Mouse (Mus musculus) limb, embryonic 14.5 days (tissue): ENCODE data around the gene Gli1. TPM values are rescaled to one million over a fixed set of nuclear protein-coding genes. Genes with fewer than 3 reads are reported as not detected.
"Not testable (repeated sequence)": the region's sequence is repeated elsewhere in the genome, so short reads cannot be mapped to it uniquely, and the experiment has no call there.

Source experiments
- ATAC-seq: fragments of 200-750 bp; cut with Nextera tagmentation; 2 replicates; pipeline ENCODE4 v1.8.0; 2017; ENCODE audit warnings: low read depth, moderate number of reproducible peaks, moderate TSS enrichment; ENCODE audit not compliant: low FRiP score
- DNase-seq: peaks from one replicate; pipeline ENCODE4 v3.0.0-alpha.2; 2015; ENCODE audit warnings: low spot score
- H3K27ac ChIP-seq: fragments of 300-500 bp; sonication (generic); replicated peaks from 2 replicates; pipeline ENCODE4 v1.5.1; 2014; ENCODE audit warnings: low read depth, mild to moderate bottlenecking, low read length, moderate library complexity, mixed read lengths
- H3K27me3 ChIP-seq: fragments of 300-500 bp; sonication (generic); 2 replicates; pipeline ENCODE4 v1.6.1; 2014; ENCODE audit warnings: low read length, mixed read lengths; ENCODE audit not compliant: control insufficient read depth, insufficient read depth
- H3K36me3 ChIP-seq: fragments of 300-500 bp; sonication (generic); 2 replicates; pipeline ENCODE4 v1.6.1; 2014; ENCODE audit warnings: mild to moderate bottlenecking, low read length, moderate library complexity, mixed read lengths; ENCODE audit not compliant: control insufficient read depth, insufficient read depth
- H3K4me1 ChIP-seq: fragments of 300-500 bp; sonication (generic); 2 replicates; pipeline ENCODE4 v1.6.1; 2014; ENCODE audit warnings: antibody characterized with exemption, low read length, mixed read lengths; ENCODE audit not compliant: control insufficient read depth, insufficient read depth
- H3K4me2 ChIP-seq: fragments of 300-500 bp; sonication (generic); replicated peaks from 2 replicates; pipeline ENCODE4 v1.6.1; 2014; ENCODE audit warnings: low read depth, mild to moderate bottlenecking, low read length, moderate library complexity; ENCODE audit not compliant: severe bottlenecking
- H3K4me3 ChIP-seq: fragments of 300-500 bp; sonication (generic); replicated peaks from 2 replicates; pipeline ENCODE4 v1.5.1; 2014; ENCODE audit warnings: low read length
- H3K9ac ChIP-seq: fragments of 300-500 bp; sonication (generic); 2 replicates; pipeline ENCODE4 v1.6.1; 2014; ENCODE audit warnings: mild to moderate bottlenecking, low read depth, low read length, moderate library complexity; ENCODE audit not compliant: severe bottlenecking
- H3K9me3 ChIP-seq: fragments of 300-500 bp; sonication (generic); 2 replicates; pipeline ENCODE4 v1.6.1; 2016; ENCODE audit warnings: low read length; ENCODE audit not compliant: control insufficient read depth
- POLR2A ChIP-seq: fragments of 200-500 bp; IDR thresholded peaks from 2 replicates; pipeline ENCODE4 v1.8.0; 2012; ENCODE audit warnings: inconsistent platforms, mild to moderate bottlenecking, moderate library complexity, borderline replicate concordance; ENCODE audit not compliant: insufficient read depth, insufficient read length; ENCODE audit errors: extremely low read depth
- WGBS: fragments of 180-500 bp; shearing (Covaris S2); extraction: QIAGEN DNeasy Blood & Tissue Kit; methylation state at CpG from one replicate; pipeline ENCODE4 v1.1.7; 2014; 5-methylcytosine and 5-hydroxymethylcytosine counted together
- polyA plus RNA-seq, 2 experiments: library from polyadenylated mRNA; depleted of rRNA in 1 of 2; stranded (reverse) in 1 of 2; unstranded in 1 of 2; fragments of >200 nt; fragmentation: Nextera tagmentation in 1 of 2; extraction: Ambion mirVana in 1 of 2; gene quantifications; 2 replicates each; pipeline versions ENCODE4 v1.2.1 to v1.2.3; 2012 to 2014

The Gli1 gene
- polyA plus RNA-seq, 2 experiments, result 16.4 to 118 TPM

DNA sequence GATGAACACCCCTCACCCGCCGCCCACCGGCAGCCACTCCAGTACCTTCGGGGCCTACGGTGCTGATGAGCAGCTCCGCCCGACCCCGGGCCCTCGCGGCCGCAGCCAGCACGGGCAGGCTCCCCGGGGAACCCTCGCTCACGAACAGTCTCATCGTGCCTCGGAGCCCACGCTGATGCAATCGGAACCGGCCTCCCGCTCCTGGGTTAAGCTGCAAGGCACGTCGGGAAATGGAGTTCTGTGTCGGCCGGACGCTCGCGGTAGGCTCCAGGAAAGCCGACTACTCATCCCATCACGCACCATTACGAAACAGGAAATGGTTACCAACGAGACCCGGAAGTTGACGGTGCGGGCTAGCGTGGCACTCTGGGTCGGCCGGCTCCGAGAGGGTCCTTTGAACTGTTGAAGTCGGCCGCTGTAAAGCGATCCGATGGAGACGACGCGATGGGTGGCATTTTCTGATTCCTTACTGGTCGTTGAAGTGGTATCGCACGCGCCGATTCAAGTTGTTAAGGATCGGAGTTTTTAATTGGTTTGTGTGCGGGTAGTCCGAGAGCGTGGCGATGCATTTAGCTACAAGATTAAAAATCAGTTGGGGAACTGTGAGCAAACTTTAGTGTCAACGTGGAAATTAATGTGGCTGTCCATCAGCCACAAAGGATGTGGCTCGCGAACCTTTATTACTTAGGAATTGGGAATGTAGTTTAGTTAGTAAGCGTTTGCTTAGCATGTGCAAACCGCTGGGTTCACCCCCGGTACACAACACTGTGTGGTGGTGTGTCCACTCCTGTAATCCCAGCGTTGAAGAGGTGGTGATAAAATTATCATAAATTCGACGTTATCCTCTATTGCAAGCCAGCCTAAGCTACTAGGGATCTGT is 30.1 kb downstream of the Gli1 start, which contains the start of gene Mars:
Gene Mars (minus strand): TSS at position 311 of the 880 bp plus-strand sequence.
- DNase-seq, result peak; percentile 97
- WGBS, result 1% methylated on average over 65 of the region's 65 CpGs
- H3K4me1 ChIP-seq, result peaks cover 4% of the 10 kb centered on the region
- H3K4me2 ChIP-seq, result peak within 1 kb of the TSS; percentile 60
- no peaks in the 10 kb centered on the region for H3K27me3 ChIP-seq
- H3K36me3 ChIP-seq, result peaks cover 21% of the 10 kb centered on the region
- H3K4me3 ChIP-seq, result peak within 1 kb of the TSS; percentile 69
- TF ChIP-seq POLR2A, result peak; percentile 34; the same call in 1 of the 2 replicates
- H3K27ac ChIP-seq, result peak within 1 kb of the TSS; percentile 74
- peak within 1 kb of the TSS; percentile 83 for H3K9ac ChIP-seq
- peak; percentile 97 for ATAC-seq
- H3K9me3 ChIP-seq, result no peaks in the 10 kb centered on the region

DNA sequence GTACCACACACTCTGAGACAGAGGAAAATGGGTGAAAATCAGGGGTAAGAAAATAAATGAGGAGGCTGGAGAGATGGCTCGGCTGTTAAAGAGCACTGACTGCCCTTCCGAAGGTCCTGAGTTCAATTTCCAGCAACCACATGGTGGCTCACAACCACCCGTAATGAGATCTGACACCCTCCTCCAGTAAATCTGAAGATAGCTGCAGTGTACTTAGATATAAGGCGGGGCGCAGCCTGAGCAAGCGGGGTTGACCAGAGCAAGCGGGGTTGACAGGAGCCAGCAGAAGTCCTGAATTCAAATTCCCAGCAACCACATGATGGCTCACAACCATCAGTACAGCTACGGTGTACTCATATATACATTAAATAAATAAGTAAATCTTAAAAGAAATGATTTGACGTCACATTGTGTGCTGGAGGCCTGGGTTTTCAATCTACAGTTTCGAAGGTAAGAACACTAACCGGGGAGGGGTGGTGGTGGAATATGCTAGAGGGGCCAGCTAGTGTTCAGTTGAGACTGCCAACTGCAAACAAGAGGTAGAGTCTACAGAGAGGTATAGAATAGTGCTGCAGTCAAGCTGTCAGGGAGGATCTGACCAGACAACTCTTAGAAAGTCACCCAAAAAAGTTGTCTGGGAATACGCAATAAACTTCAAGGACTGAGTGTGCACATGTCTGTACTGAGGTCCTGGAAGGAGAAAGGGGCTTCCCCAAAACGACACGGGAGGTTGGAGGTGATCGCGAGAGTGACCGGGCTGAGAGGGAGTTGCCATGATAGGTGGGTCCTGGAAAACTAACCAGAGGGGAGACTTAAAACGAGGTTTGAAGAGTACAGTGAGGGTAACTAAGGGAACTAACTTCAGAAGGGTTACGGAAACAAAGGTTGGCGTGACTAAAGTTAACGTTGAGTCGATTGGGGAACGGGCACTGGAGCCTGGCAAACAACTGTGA is 31.0 kb downstream of the Gli1 start:
- Histone ChIP-seq H3K27me3 (no peaks in the 10 kb centered on the region), H3K9ac (peak overlapping the region; percentile 83), H3K4me1 (peaks cover 4% of the 10 kb centered on the region), H3K4me3 (peak overlapping the region; percentile 69), H3K4me2 (peak overlapping the region; percentile 60), H3K9me3 (no peaks in the 10 kb centered on the region), H3K27ac (peak overlapping the region; percentile 74), H3K36me3 (peaks cover 31% of the 10 kb centered on the region)
- peak; percentile 51 for ATAC-seq
- DNase-seq, result peak; percentile 36
- WGBS, result 37% methylated on average over 23 of the region's 23 CpGs
- no peak for TF ChIP-seq POLR2A

DNA sequence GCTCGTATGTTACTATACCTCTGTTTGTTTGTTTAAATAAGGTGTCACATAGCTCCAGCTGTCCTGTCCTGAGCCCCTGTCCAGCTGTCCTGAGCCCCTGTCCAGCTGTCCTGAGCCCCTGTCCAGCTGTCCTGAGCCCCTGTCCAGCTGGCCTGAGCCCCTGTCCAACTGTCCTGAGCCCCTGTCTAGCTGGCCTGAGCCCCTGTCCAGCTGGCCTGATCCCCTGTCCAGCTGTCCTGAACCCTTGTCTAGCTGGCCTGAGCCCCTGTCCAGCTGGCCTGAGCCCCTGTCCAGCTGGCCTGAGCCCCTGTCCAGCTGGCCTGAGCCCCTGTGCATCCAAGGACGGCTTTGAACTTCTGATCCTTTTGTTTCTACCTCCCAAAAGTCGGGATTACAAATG is 32.6 kb downstream of the Gli1 start:
- not testable (repeated sequence) for ATAC-seq, H3K4me3 ChIP-seq, H3K27ac ChIP-seq, H3K9me3 ChIP-seq, H3K4me2 ChIP-seq, H3K9ac ChIP-seq, DNase-seq, H3K27me3 ChIP-seq, H3K4me1 ChIP-seq
- 89% methylated on average over 3 of the region's 3 CpGs for WGBS
- peaks cover 47% of the 10 kb centered on the region for H3K36me3 ChIP-seq

DNA sequence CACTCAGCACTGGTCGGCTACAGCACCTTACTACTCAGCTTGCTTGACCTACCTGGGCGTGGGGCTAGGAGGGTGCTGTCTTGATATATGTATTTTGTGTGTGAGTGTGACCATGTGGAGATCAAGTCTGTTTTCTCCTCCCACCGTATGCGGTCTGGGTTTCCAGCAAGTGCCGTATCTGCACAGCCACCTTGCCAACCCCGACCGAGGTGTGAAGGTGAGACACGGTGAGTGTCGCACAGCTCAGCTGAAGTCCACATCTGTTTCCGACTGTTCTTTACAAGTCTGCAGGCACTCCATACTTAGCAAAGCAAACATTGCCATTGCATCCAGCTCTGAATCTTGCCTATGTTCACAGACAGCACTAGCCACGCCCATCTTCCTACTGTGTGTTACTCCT is 38.6 kb downstream of the Gli1 start:
- no peak overlapping the region for H3K4me2 ChIP-seq
- no peak overlapping the region for H3K27ac ChIP-seq
- 94% methylated on average over 11 of the region's 11 CpGs for WGBS
- no peak overlapping the region for H3K9ac ChIP-seq
- TF ChIP-seq POLR2A, result no peak
- ATAC-seq (no peak), DNase-seq (no peak)
- no peak overlapping the region for H3K4me3 ChIP-seq
- no peaks in the 10 kb centered on the region for H3K9me3 ChIP-seq
- no peaks in the 10 kb centered on the region for H3K4me1 ChIP-seq
- no peaks in the 10 kb centered on the region for H3K27me3 ChIP-seq
- peaks cover 94% of the 10 kb centered on the region for H3K36me3 ChIP-seq

DNA sequence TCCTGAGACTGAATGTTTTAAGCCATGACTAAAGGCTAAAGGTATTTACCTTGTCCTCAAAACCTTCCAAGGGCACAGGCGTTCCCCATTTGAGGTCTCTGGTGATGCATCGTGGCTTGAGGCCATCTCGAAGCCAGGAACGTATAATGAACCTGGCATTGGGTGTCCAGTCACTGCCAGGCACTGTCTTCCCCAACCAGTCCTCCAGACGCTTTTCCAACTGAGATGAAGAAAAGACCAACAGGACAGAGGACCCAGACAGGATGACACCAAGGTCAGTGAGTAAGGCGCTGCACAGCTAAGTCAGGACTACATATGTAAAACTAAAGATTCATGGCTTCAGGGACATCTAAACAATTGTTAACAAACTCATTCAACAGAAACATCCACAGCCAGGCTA is 41.4 kb downstream of the Gli1 start:
- H3K36me3 ChIP-seq, result peaks cover 96% of the 10 kb centered on the region
- H3K4me2 ChIP-seq, result no peak overlapping the region
- no peak overlapping the region for H3K4me3 ChIP-seq
- TF ChIP-seq POLR2A, result no peak
- DNase-seq (no peak), ATAC-seq (no peak)
- no peak overlapping the region for H3K27ac ChIP-seq
- H3K4me1 ChIP-seq, result no peaks in the 10 kb centered on the region
- 95% methylated on average over 6 of the region's 6 CpGs for WGBS
- no peak overlapping the region for H3K9ac ChIP-seq
- no peaks in the 10 kb centered on the region for H3K9me3 ChIP-seq
- no peaks in the 10 kb centered on the region for H3K27me3 ChIP-seq
